Mouse (Mus musculus): ENCODE results near the gene Osbp2.

The Osbp2 gene

GRCm38 (mm10) chr11:3704404-3704803 is 159.3 kb downstream of the Osbp2 start:
- ATAC-seq (ENCODE audit: low TSS enrichment) = no peak

GRCm38 (mm10) chr11:3703089-3703992 is 160.4 kb downstream of the Osbp2 start:
- ATAC-seq (ENCODE audit: low TSS enrichment) = no peak

- no peak; the same call in 1 of the 2 replicates for ATAC-seq (ENCODE audit: low TSS enrichment)
Measured at GRCm38 (mm10) chr11:3697441-3697840, 166.3 kb downstream of the Osbp2 start.

- no peak for ATAC-seq (ENCODE audit: low TSS enrichment)
Measured at GRCm38 (mm10) chr11:3696086-3696616, 167.6 kb downstream of the Osbp2 start.

- no peak for ATAC-seq (ENCODE audit: low TSS enrichment)
Measured at GRCm38 (mm10) chr11:3691746-3692145, 172.0 kb downstream of the Osbp2 start.

GRCm38 (mm10) chr11:3686885-3687284 is 176.8 kb downstream of the Osbp2 start:
- 0 out of 2 replicates have a peak, but pooled peaks have one; percentile 61 for ATAC-seq (ENCODE audit: low TSS enrichment)

- ATAC-seq (ENCODE audit: low TSS enrichment) = no peak
Measured at GRCm38 (mm10) chr11:3686318-3686717, 177.4 kb downstream of the Osbp2 start.

GRCm38 (mm10) chr11:3685431-3685830 is 178.3 kb downstream of the Osbp2 start:
- no peak for ATAC-seq (ENCODE audit: low TSS enrichment)

GRCm38 (mm10) chr11:3684723-3685430 is 178.8 kb downstream of the Osbp2 start:
- no peak for ATAC-seq (ENCODE audit: low TSS enrichment)

- no peak for ATAC-seq (ENCODE audit: low TSS enrichment)
Measured at GRCm38 (mm10) chr11:3684232-3684631, 179.5 kb downstream of the Osbp2 start.

GRCm38 (mm10) chr11:3683696-3684095 is 180.0 kb downstream of the Osbp2 start:
- ATAC-seq (ENCODE audit: low TSS enrichment) = no peak

- no peak for ATAC-seq (ENCODE audit: low TSS enrichment)
Measured at GRCm38 (mm10) chr11:3679771-3680170, 183.9 kb downstream of the Osbp2 start.

- no peak for ATAC-seq (ENCODE audit: low TSS enrichment)
Measured at GRCm38 (mm10) chr11:3677204-3677603, 186.5 kb downstream of the Osbp2 start.

- ATAC-seq (ENCODE audit: low TSS enrichment) = no peak
Measured at GRCm38 (mm10) chr11:3676423-3676822, 187.3 kb downstream of the Osbp2 start.

GRCm38 (mm10) chr11:3674545-3674944 is 189.2 kb downstream of the Osbp2 start:
- no peak for ATAC-seq (ENCODE audit: low TSS enrichment)

- ATAC-seq (ENCODE audit: low TSS enrichment) = no peak
Measured at GRCm38 (mm10) chr11:3671000-3671628, 192.6 kb downstream of the Osbp2 start.

GRCm38 (mm10) chr11:3669849-3670248 is 193.9 kb downstream of the Osbp2 start:
- ATAC-seq (ENCODE audit: low TSS enrichment) = no peak

GRCm38 (mm10) chr11:3668768-3669167 is 194.9 kb downstream of the Osbp2 start:
- no peak for ATAC-seq (ENCODE audit: low TSS enrichment)

- ATAC-seq (ENCODE audit: low TSS enrichment) = no peak
Measured at GRCm38 (mm10) chr11:3667506-3667905, 196.2 kb downstream of the Osbp2 start.

GRCm38 (mm10) chr11:3661964-3662363 is 201.7 kb downstream of the Osbp2 start:
- no peak for ATAC-seq (ENCODE audit: low TSS enrichment)
